Mouse (Mus musculus): ENCODE measurements at regions not wholly inside any gene's neighbourhood (a gene's known extent, or its start where the extent isn't known, plus 50 kb on each side); places are given as distances from the start of the nearest gene placed in this dataset.

- no peak for TF ChIP-seq CTCF (IDR thresholded peaks at IDR 0.05; ENCODE audit: control insufficient read depth, insufficient read depth, insufficient read length)
- no peak for TF ChIP-seq MYOG (IDR thresholded peaks at IDR 0.05; ENCODE audit: control insufficient read depth, extremely low read depth, insufficient read length)
- peak; percentile 57 for TF ChIP-seq CEBPB (IDR thresholded peaks at IDR 0.05; ENCODE audit: low read depth)
- TF ChIP-seq MYOD1 (IDR thresholded peaks at IDR 0.05; ENCODE audit: control insufficient read depth, insufficient read length, low read depth), result no peak
- TF ChIP-seq USF1 (IDR thresholded peaks at IDR 0.05; ENCODE audit: low read depth), result no peak
- TF ChIP-seq MAX (IDR thresholded peaks at IDR 0.05), result no peak
Measured at GRCm38 (mm10) chr17:91161834-91162233, 69.0 kb upstream of the Nrxn1 start.
